Mouse (Mus musculus): ENCODE measurements around the gene Galr3. TPM values are rescaled to one million over a fixed set of nuclear protein-coding genes. Genes with fewer than 3 reads are reported as not detected.
"Not testable (repeated sequence)": the region's sequence is repeated elsewhere in the genome, so short reads cannot be mapped to it uniquely, and the experiment has no call there.

Gene Galr3
- polyA plus RNA-seq, 1 experiment from 2014 or later, result not detected

DNA sequence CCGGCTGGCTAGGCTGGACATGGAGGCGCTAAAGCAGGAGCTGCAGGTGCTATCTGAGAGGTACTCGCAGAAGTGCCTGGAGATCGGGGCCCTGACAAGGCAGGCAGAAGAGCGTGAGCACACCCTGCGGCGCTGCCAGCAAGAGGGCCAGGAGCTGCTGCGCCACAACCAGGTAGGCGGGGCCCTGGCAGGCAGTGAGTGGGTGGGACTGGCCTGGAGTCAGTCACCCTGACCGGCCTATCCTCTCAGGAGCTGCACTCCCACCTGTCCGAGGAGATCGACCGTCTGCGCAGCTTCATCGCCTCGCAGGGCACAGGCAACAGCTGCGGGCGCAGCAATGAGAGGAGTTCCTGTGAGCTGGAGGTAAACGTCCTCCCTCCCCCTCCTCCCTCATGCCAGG is 39.6 kb upstream of the Galr3 start:
- peaks cover 40% of the 10 kb centered on the region for H3K36me3 ChIP-seq (ENCODE audit: control insufficient read depth, insufficient read depth)
- H3K9ac ChIP-seq (ENCODE audit: low read length), result no peak overlapping the region
- no peak overlapping the region for H3K4me3 ChIP-seq (ENCODE audit: low read length)
- H3K27me3 ChIP-seq (ENCODE audit: control insufficient read depth, insufficient read depth, low read length), result no peaks in the 10 kb centered on the region
- WGBS, result 50% methylated on average over 19 of the region's 19 CpGs
- no peak overlapping the region for H3K27ac ChIP-seq (ENCODE audit: low read length)
- H3K4me1 ChIP-seq (ENCODE audit: control insufficient read depth, insufficient read depth, low read length), result peaks cover 9% of the 10 kb centered on the region
- no peak overlapping the region for H3K4me2 ChIP-seq (ENCODE audit: low read depth, low read length)
- H3K9me3 ChIP-seq (replicated peaks; ENCODE audit: control insufficient read depth, low read length), result no peaks in the 10 kb centered on the region
- ATAC-seq (replicated peaks; ENCODE audit: extremely low read depth, insufficient read depth, low FRiP score), result 0 out of 2 replicates have a peak, but pooled peaks have one; percentile 24

DNA sequence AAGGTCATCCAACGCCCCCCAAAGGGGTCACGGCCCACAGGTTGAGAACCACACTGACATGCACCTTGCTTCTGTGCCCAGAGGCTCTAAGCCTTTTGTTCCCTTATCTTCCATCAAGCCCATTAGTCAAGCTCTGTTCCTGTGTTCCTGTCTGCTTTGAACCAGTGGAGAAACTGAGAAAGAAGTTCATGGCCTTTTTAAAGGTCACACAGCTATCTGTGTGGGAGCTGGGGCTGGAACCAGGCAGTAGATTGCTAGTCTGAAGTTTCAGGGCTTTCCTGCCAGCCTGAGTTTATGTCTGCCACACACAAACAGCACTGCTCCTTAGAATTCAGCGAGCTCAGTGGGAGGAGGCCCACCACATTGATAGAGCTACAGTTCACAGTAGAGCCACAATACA is 38.6 kb upstream of the Galr3 start:
- H3K27me3 ChIP-seq (ENCODE audit: control insufficient read depth, insufficient read depth, low read length), result no peaks in the 10 kb centered on the region
- peaks cover 40% of the 10 kb centered on the region for H3K36me3 ChIP-seq (ENCODE audit: control insufficient read depth, insufficient read depth)
- WGBS, result 83% methylated on average over 3 of the region's 3 CpGs

DNA sequence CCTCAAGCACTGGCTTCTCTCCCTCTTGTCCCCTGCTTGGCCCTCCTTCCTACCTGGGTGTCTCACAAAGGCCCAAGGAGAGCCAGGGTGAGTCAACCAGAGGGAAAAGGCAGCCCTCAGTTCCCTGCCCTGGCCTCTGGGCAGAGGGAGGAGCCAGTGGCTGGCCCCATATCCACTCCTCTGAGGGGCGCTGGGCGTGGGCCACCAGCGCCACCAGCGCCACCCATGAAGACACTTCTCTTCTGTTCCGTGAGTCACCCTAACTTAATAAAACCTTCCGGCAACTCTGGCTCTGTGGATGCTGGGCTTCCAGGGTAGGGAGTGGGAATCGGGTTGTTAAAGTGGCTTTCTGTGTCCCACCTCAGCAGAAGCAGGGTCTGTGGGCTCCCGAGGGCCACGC is 36.1 kb upstream of the Galr3 start:
- H3K9me3 ChIP-seq (replicated peaks; ENCODE audit: control insufficient read depth, low read length), result no peaks in the 10 kb centered on the region
- H3K27me3 ChIP-seq (ENCODE audit: control insufficient read depth, insufficient read depth, low read length), result no peaks in the 10 kb centered on the region
- H3K36me3 ChIP-seq (ENCODE audit: control insufficient read depth, insufficient read depth), result peaks cover 40% of the 10 kb centered on the region
- H3K9ac ChIP-seq (ENCODE audit: low read length), result no peak overlapping the region
- 87% methylated on average over 9 of the region's 9 CpGs for WGBS
- no peak overlapping the region for H3K4me2 ChIP-seq (ENCODE audit: low read depth, low read length)
- ATAC-seq (replicated peaks; ENCODE audit: extremely low read depth, insufficient read depth, low FRiP score), result no peak
- H3K4me3 ChIP-seq (ENCODE audit: low read length), result no peak overlapping the region
- no peaks in the 10 kb centered on the region for H3K4me1 ChIP-seq (ENCODE audit: control insufficient read depth, insufficient read depth, low read length)
- no peak overlapping the region for H3K27ac ChIP-seq (ENCODE audit: low read length)

More for the DNA sequence above, 38.6 kb upstream of the Galr3 start:
- no peak overlapping the region for H3K4me2 ChIP-seq (ENCODE audit: low read depth, low read length)
- no peak overlapping the region for H3K9ac ChIP-seq (ENCODE audit: low read length)
- no peaks in the 10 kb centered on the region for H3K9me3 ChIP-seq (replicated peaks; ENCODE audit: control insufficient read depth, low read length)
- ATAC-seq (replicated peaks; ENCODE audit: extremely low read depth, insufficient read depth, low FRiP score), result no peak
- no peak overlapping the region for H3K27ac ChIP-seq (ENCODE audit: low read length)
- H3K4me3 ChIP-seq (ENCODE audit: low read length), result no peak overlapping the region
- peaks cover 5% of the 10 kb centered on the region for H3K4me1 ChIP-seq (ENCODE audit: control insufficient read depth, insufficient read depth, low read length)

DNA sequence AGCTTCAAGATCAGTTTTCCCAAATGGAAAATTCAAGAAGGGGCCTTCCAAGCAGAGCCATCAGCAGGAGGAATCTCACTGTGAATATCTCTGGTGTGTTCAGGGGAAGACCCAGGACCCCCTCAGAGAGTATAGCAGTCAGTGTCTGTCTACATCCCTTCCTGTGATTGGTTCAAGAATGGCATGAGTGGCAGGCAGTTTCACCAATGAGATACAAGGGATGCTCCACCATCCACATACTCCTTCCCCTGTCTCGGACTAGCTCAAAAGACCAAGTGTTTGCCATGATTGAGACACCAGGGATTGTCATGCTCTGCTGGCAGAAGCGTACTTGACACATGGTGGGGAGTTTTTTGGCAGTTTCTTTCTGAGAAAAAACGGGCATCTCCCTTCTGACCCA is 35.0 kb upstream of the Galr3 start:
- H3K9me3 ChIP-seq (replicated peaks; ENCODE audit: control insufficient read depth, low read length), result no peaks in the 10 kb centered on the region
- ATAC-seq (replicated peaks; ENCODE audit: extremely low read depth, insufficient read depth, low FRiP score), result no peak
- WGBS, result 73% methylated on average over 3 of the region's 3 CpGs
- H3K4me1 ChIP-seq (ENCODE audit: control insufficient read depth, insufficient read depth, low read length), result no peaks in the 10 kb centered on the region
- no peaks in the 10 kb centered on the region for H3K27me3 ChIP-seq (ENCODE audit: control insufficient read depth, insufficient read depth, low read length)
- no peak overlapping the region for H3K27ac ChIP-seq (ENCODE audit: low read length)
- H3K36me3 ChIP-seq (ENCODE audit: control insufficient read depth, insufficient read depth), result peaks cover 38% of the 10 kb centered on the region
- H3K9ac ChIP-seq (ENCODE audit: low read length), result no peak overlapping the region
- H3K4me3 ChIP-seq (ENCODE audit: low read length), result no peak overlapping the region
- no peak overlapping the region for H3K4me2 ChIP-seq (ENCODE audit: low read depth, low read length)

DNA sequence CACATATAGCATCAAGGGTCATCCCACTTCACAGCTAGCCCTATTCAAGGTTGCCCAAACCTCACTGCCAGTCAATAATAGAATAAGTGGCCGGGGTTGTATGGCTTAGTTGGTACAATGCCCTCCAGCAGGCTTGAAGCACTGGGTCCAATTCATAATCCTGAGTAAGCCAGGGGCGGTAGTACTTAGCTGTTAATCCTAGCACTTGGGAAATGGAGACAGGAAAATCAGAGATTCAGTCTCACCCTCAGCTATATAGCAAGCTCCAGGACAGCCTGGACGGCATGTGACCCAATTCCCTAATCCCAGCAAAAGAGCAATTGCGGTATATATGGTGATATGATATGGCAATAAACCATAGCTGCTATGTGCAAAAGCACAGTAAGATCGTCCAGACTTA is 34.6 kb upstream of the Galr3 start:
- Histone ChIP-seq H3K4me3 (ENCODE audit: low read length) (no peak overlapping the region), H3K9me3 (replicated peaks; ENCODE audit: control insufficient read depth, low read length) (no peaks in the 10 kb centered on the region), H3K4me1 (ENCODE audit: control insufficient read depth, insufficient read depth, low read length) (no peaks in the 10 kb centered on the region), H3K27ac (ENCODE audit: low read length) (no peak overlapping the region), H3K36me3 (ENCODE audit: control insufficient read depth, insufficient read depth) (peaks cover 34% of the 10 kb centered on the region), H3K9ac (ENCODE audit: low read length) (no peak overlapping the region), H3K27me3 (ENCODE audit: control insufficient read depth, insufficient read depth, low read length) (no peaks in the 10 kb centered on the region), H3K4me2 (ENCODE audit: low read depth, low read length) (no peak overlapping the region)
- 89% methylated on average over 5 of the region's 5 CpGs for WGBS
- ATAC-seq (replicated peaks; ENCODE audit: extremely low read depth, insufficient read depth, low FRiP score), result no peak

DNA sequence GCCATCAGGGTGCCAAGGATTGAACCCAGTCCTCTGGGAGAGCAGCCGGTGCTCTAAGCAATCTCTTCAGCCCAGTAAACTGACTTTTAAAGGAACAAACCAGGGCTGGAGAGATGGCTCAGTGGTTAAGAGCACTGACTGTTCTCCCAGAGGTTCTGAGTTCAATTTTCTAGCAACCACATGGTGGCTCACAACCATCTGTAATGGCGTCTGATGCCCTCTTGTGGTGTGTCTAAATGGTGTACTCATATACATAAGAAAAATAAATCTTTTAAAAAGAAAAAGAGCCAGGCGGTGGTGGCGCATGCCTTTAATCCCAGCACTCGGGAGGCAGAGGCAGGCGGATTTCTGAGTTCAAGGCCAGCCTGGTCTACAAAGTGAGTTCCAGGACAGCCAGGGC is 33.8 kb upstream of the Galr3 start:
- not testable (repeated sequence) for H3K27ac ChIP-seq (ENCODE audit: low read length); H3K27me3 ChIP-seq (ENCODE audit: control insufficient read depth, insufficient read depth, low read length); H3K4me3 ChIP-seq (ENCODE audit: low read length); ATAC-seq (replicated peaks; ENCODE audit: extremely low read depth, insufficient read depth, low FRiP score); H3K4me2 ChIP-seq (ENCODE audit: low read depth, low read length); H3K9ac ChIP-seq (ENCODE audit: low read length); H3K9me3 ChIP-seq (replicated peaks; ENCODE audit: control insufficient read depth, low read length); H3K4me1 ChIP-seq (ENCODE audit: control insufficient read depth, insufficient read depth, low read length)
- 87% methylated on average over 6 of the region's 6 CpGs for WGBS
- peaks cover 29% of the 10 kb centered on the region for H3K36me3 ChIP-seq (ENCODE audit: control insufficient read depth, insufficient read depth)

DNA sequence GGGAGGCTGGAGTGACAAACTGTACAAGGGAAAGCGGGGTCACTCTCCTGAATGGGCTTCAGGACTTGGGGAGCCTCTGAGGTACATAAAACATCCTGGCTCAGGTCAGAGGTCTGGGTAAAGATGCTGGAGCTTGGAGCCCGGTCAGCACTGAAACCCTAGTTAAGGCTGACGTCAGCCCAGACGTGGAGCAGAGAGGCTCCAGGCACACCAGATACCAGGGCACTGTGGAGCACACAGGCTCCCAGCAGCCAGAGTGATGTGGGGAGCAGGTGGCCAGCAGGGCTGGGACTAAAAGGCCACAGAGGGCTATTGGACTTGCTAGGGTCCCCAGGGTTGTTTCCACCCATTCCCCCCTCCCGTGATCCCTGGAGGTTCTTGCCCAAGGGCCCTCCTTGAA is 32.0 kb upstream of the Galr3 start:
- Histone ChIP-seq H3K9me3 (replicated peaks; ENCODE audit: control insufficient read depth, low read length) (no peaks in the 10 kb centered on the region), H3K9ac (ENCODE audit: low read length) (no peak overlapping the region), H3K4me3 (ENCODE audit: low read length) (no peak overlapping the region), H3K27me3 (ENCODE audit: control insufficient read depth, insufficient read depth, low read length) (no peaks in the 10 kb centered on the region), H3K4me2 (ENCODE audit: low read depth, low read length) (no peak overlapping the region), H3K36me3 (ENCODE audit: control insufficient read depth, insufficient read depth) (peaks cover 15% of the 10 kb centered on the region), H3K4me1 (ENCODE audit: control insufficient read depth, insufficient read depth, low read length) (no peaks in the 10 kb centered on the region), H3K27ac (ENCODE audit: low read length) (no peak overlapping the region)
- ATAC-seq (replicated peaks; ENCODE audit: extremely low read depth, insufficient read depth, low FRiP score), result no peak
- WGBS, result 46% methylated on average over 5 of the region's 5 CpGs

DNA sequence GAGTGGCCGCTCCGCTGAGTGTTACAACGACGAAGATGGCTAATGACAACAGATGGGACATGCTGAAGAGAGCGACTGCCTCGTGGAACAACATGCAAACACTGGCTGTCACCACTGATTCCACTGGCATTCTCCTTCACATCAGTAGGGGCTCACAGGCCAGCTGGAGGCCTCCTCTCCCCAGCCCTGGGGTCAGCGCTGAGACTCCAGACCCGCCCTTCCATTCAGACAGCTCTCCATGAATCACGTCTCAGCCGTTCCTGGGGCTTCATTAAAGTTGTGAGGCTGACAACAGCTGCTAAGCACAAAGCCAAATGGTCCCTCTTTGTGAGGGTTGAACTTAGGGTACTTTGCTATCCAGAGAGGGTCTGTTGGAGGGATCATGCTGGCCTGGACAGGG is 30.1 kb upstream of the Galr3 start:
- no peak overlapping the region for H3K9ac ChIP-seq (ENCODE audit: low read length)
- H3K36me3 ChIP-seq (ENCODE audit: control insufficient read depth, insufficient read depth), result peaks cover 3% of the 10 kb centered on the region; the same call in 1 of the 2 replicates
- H3K27me3 ChIP-seq (ENCODE audit: control insufficient read depth, insufficient read depth, low read length), result no peaks in the 10 kb centered on the region
- H3K27ac ChIP-seq (ENCODE audit: low read length), result no peak overlapping the region
- WGBS, result 53% methylated on average over 10 of the region's 10 CpGs
- no peaks in the 10 kb centered on the region for H3K4me1 ChIP-seq (ENCODE audit: control insufficient read depth, insufficient read depth, low read length)
- H3K4me2 ChIP-seq (ENCODE audit: low read depth, low read length), result no peak overlapping the region
- H3K4me3 ChIP-seq (ENCODE audit: low read length), result no peak overlapping the region
- no peaks in the 10 kb centered on the region for H3K9me3 ChIP-seq (replicated peaks; ENCODE audit: control insufficient read depth, low read length)
- ATAC-seq (replicated peaks; ENCODE audit: extremely low read depth, insufficient read depth, low FRiP score), result no peak

DNA sequence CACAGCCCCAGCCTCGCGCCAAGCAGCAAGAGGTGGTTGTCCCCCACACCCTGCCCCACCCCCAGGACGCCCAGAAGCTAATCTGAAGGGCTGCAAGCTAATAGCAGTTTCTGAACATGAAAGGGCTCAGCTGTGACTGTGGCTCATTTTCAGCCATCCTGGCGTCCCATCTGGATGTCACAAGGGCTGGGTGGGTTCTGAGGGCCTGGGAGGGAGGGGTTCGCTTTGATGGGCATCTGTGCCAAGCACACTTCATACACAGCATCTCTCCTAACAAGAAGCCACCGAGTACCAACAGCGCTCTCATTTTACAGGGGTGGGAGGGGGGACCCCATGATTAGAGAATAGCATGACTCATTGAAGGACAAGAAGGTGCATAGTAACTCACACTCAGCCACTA is 28.3 kb upstream of the Galr3 start:
- H3K4me3 ChIP-seq (ENCODE audit: low read length), result no peak overlapping the region
- H3K27ac ChIP-seq (ENCODE audit: low read length), result no peak overlapping the region
- no peaks in the 10 kb centered on the region for H3K36me3 ChIP-seq (ENCODE audit: control insufficient read depth, insufficient read depth)
- H3K27me3 ChIP-seq (ENCODE audit: control insufficient read depth, insufficient read depth, low read length), result no peaks in the 10 kb centered on the region
- ATAC-seq (replicated peaks; ENCODE audit: extremely low read depth, insufficient read depth, low FRiP score), result no peak
- H3K9ac ChIP-seq (ENCODE audit: low read length), result no peak overlapping the region
- 59% methylated on average over 7 of the region's 7 CpGs for WGBS
- no peaks in the 10 kb centered on the region for H3K4me1 ChIP-seq (ENCODE audit: control insufficient read depth, insufficient read depth, low read length)
- H3K4me2 ChIP-seq (ENCODE audit: low read depth, low read length), result no peak overlapping the region
- no peaks in the 10 kb centered on the region for H3K9me3 ChIP-seq (replicated peaks; ENCODE audit: control insufficient read depth, low read length)

DNA sequence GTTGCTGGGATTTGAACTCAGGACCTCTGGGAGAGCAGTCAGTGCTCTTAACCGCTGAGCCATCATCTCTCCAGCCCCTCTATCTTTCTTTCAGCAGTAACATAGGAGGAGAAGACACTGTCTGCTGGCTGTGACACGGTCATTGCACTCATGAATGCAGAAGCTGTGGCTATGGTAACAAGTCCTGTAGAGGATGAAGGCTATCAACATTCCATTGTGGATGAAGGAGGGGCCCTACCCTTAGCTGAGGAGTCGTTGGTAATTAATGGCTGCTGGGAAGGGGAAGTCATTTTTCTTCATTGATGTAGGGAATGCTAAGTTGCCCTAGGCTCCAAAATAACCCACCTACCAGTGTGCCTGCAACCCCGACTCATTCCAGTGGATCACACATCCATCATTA is 23.5 kb upstream of the Galr3 start:
- no peaks in the 10 kb centered on the region for H3K36me3 ChIP-seq (ENCODE audit: control insufficient read depth, insufficient read depth)
- H3K4me3 ChIP-seq (ENCODE audit: low read length), result no peak overlapping the region
- 34% methylated on average over 4 of the region's 4 CpGs for WGBS
- no peak overlapping the region for H3K27ac ChIP-seq (ENCODE audit: low read length)
- peaks cover 4% of the 10 kb centered on the region; the same call in 1 of the 2 replicates for H3K4me1 ChIP-seq (ENCODE audit: control insufficient read depth, insufficient read depth, low read length)
- no peaks in the 10 kb centered on the region for H3K27me3 ChIP-seq (ENCODE audit: control insufficient read depth, insufficient read depth, low read length)
- H3K4me2 ChIP-seq (ENCODE audit: low read depth, low read length), result no peak overlapping the region
- H3K9ac ChIP-seq (ENCODE audit: low read length), result no peak overlapping the region
- no peaks in the 10 kb centered on the region for H3K9me3 ChIP-seq (replicated peaks; ENCODE audit: control insufficient read depth, low read length)
- no peak for ATAC-seq (replicated peaks; ENCODE audit: extremely low read depth, insufficient read depth, low FRiP score)
